Mouse (Mus musculus) gastrocnemius, postnatal 10 days (tissue): Measurements from ENCODE around the gene Exoc3. TPM values are rescaled to one million over a fixed set of nuclear protein-coding genes. Genes with fewer than 3 reads are reported as not detected.

Source experiments
- DNase-seq: peaks from one replicate; pipeline ENCODE4 v3.0.0; 2021; ENCODE audit warnings: mixed read lengths
- long read RNA-seq, 2 experiments: library from polyadenylated mRNA; stranded (forward); transcript quantifications; one replicate each; pipeline ENCODE4 v2.0.0; 2021
- total RNA-seq, 2 experiments: library from RNA; stranded (reverse); gene quantifications; 2 replicates each; pipeline ENCODE4 v1.2.3; 2021

Exoc3 gene
- total RNA-seq, result 10 to 100 TPM; 30.8 to 36.1 TPM
- long read RNA-seq, experiment 1, full-length matches to known transcripts, result 57 of 83 reads
- long read RNA-seq, experiment 1, partial matches to known transcripts, result 8 of 83 reads
- long read RNA-seq, experiment 1, other reads (novel, unspliced or antisense), result 18 of 83 reads
- long read RNA-seq, experiment 2, full-length matches to known transcripts, result 33 of 47 reads
- long read RNA-seq, experiment 2, partial matches to known transcripts, result 7 of 47 reads
- long read RNA-seq, experiment 2, other reads (novel, unspliced or antisense), result 7 of 47 reads

- peak; percentile 89 for DNase-seq
Observed at GRCm38 (mm10) chr13:74208317-74208985, at the start of gene Exoc3. Exoc3 (minus strand) TSS chr13:74208732.

DNA sequence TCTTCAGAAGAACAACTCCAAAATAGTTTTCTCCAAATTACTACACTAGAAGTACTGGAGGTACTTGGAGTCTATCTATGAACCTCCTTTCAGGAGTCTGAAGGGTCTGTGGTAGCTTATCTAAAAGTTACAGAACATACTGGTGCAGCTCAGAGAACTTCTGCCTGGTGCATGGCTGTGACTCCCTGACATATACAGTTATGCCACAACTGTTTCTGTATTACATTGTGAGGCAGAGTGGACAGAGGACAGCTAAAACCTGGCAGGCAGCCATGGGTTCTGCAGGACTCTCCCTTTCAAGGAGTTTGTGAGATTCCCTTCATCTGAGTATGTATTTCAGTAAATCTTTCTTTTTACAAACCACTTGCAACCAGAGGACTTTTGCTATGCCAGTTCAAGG, 38.0 kb upstream of the Exoc3 start:
- peak; percentile 20 for DNase-seq

- DNase-seq, result no peak
Observed at GRCm38 (mm10) chr13:74245899-74246231, 37.3 kb upstream of the Exoc3 start.

DNA sequence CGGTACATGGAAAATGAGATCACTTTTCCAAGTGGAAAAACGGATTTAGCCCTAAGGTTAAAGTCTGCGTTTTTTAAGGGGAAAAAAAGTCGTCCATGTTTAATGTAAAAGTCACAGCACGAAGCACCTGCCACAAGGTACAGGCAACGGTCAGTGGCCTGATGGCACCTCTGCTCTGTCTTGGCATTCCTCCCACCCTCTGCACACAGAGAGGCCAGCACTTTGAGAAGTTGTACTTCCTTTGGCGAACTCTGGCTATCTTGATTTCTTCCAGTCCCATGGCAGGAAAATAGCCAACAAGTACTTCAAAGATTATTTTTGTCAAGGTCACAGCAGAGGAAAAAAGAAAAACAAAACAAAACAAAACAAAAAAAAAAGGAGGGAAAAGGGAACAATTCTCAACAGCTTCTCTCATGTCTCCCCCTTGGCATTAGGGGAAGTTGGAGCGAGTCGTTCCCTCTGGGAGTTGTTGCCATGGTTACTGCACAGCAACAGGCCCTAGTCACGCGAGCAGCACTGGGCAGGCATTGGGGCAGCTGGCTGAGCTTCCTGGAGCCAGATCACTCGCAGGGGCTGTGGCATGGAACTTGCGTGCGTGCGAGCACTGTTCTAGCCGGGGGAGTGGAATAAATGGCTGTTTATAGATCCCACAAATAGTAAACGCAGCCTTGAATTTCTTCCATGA, 36.8 kb upstream of the Exoc3 start:
- peak; percentile 62 for DNase-seq

- DNase-seq, result no peak
Observed at GRCm38 (mm10) chr13:74237574-74237973, 29.0 kb upstream of the Exoc3 start.

DNA sequence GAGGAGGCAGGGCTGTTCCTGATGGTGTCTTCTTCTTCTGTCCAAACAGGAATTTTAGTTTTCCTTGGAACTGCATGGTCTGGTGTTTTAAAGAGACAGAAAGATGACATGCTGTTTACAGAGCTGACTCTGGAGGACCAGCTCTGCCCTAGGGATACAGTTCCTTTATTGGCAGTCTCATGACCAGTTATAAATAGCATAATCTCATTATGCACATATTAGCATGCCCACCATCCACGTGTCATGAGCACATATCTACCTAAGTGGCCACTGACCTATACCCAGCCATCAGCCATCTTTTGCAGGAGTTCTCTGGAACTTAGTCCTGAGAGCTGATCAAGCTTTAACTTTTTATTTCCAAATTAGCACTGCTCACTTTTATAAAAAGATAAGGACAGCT, 12.1 kb upstream of the Exoc3 start:
- no peak for DNase-seq

- DNase-seq, result no peak
Observed at GRCm38 (mm10) chr13:74218441-74218840, 9.9 kb upstream of the Exoc3 start.

GRCm38 (mm10) chr13:74208986-74209345, 434 bp upstream of the Exoc3 start:
- DNase-seq, result no peak

DNA sequence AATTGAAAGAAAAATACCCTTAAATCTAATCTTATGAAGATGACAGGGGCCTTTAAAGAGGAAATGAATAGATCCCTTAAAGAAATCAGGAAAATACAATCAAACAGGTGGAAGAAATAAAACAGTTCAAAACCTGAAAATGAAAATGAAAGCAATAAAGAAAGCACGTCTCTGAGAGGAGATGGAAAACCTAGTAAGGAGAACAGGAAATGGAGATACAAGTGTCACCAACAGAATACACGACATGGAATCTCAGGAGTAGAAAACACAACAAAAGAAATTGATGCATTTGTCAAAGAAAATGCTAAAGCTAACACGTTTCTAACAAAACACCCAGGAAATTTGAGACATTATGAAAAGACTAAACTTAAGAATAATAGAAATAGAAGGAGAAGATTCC, 12.1 kb downstream of the Exoc3 start:
- DNase-seq, result no peak

- no peak for DNase-seq
Observed at GRCm38 (mm10) chr13:74192613-74193012, 15.9 kb downstream of the Exoc3 start.

GRCm38 (mm10) chr13:74183011-74183695, 25.4 kb downstream of the Exoc3 start:
- no peak for DNase-seq

- no peak for DNase-seq
Observed at GRCm38 (mm10) chr13:74172036-74172435, 36.5 kb downstream of the Exoc3 start.

DNA sequence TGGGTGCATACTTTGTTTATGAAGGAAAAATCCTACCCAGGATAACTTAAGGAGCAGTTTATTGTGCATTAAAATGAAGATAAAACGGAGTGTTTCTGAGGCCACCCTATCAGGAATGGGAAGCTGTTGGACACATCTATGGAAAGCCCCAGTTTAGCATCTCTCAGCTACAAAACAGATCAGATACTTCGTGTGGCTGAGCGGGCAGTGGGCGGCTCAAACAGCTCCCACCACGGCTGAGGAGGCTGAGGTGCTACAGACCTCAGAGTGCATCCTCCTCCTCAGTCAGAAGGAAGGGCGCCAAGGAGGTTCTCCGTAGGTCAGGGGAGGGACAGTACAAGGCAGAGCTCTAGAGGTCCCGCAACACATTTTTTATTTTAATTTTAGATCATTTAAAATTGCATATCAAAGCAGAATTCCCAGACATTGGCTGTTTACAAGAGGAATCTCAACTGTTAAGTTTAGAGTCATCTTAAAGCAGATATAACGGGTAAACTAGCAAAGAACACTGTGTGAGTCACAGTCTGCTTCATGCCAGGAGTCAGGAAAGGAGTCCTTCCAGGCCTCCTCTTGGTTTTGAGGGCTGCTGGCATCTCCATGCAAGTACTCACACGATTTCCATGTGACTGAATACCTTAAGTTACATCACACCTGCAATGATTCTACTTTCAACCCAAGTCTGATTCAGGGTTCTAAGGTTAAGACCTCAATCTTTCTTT, 38.9 kb downstream of the Exoc3 start:
- DNase-seq, result no peak

DNA sequence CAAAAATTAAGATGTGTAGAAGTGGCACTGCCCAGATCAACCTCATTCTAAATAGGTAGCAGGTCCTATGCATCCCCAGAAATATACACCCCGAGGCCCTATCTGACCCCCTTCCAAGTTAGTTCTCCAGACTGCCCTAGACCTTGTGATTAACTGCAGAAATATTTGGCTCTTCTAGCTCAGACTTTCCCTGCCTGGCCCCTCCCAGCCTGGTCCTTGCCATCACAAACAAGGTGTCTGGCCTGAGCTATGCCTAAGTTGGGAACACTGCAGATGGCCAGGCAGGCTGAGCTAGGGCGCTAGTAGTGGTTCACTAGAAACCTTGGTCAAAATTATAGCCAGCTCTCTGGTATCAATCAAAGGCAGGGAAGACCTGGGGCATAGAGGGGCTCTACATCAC, 41.0 kb downstream of the Exoc3 start:
- no peak for DNase-seq

DNA sequence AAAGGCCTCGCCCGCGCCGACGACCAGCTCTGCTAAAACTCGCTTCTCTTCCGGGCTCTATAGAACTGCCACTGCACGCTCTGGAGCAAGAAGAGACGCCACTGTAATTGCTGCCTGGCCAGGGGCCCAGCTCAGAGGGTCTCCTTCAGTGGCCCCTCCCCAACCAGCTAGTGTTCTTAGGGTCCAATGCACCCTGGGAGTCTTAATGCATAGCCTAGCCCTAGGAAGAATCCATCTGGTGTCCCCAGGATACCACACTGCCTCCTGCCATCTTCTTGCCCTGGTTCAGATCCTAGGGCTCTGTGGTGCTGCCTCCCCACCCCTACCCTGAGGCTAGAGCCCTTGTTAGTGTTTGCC, 41.5 kb downstream of the Exoc3 start:
- DNase-seq, result no peak

DNA sequence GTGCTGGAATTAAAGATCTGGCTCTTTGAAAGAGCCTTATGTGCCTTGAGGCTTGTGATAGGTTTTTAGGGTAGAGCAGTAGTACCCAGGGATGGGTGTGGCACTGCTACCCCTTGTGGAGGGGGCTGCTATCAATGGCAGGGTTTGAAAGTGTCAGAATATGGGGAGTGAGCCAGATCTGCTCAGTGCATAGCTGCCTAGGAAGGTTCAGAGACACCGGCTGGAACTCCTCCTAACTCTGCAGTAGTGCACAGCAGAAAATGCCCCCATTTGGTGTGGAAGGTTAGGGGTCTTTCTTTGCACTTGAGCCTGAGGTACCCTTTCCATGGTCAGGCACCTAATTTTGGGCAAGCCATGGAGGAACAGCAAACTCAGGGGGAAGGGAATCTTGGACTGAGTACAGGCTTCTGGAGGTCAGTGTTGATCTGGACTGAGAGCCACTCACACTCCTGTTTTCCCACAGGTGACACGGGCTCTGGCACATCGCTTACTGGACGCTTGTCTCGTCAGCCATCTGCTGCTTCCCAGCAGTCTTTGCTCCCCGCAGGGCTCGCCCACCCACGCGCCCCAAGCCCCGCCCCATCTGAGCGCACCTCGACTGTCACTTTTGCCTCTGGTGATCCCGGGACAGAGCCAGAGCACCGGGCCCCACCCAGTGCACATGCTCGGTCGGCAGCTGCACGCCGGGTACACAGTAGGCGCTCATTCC, 42.0 kb downstream of the Exoc3 start:
- peak; percentile 45 for DNase-seq

GRCm38 (mm10) chr13:74147327-74147726, 61.2 kb downstream of the Exoc3 start:
- no peak for DNase-seq

DNA sequence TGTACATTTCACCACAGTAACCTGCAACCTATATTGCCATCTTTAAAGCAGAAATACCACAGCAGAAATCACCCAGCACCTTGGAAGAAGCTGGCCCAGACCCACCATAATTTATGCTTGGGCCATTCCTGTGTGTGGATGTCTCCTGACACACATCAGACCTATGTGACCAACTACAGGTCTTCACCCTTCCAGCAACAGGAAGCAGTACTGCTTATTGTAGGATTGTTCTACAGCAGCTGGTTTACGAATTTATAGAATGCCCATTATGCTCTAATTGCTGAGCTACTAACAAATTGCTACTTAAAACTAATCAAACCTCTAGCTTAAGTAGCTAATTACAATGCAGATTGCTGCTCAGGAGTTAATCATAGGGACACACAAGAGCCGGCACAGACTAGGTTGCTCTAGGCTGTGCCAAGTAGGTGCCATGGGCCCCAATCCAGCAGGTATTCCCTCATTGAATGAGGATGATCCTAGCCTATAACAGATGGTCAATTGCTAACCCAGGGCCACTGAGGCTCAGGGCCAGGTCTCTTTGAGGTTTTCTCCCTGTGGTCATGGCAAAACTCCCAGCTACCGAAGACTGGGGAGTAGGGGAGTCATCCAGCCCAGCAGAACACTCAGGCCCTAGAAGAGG, 62.4 kb downstream of the Exoc3 start:
- DNase-seq, result no peak

DNA sequence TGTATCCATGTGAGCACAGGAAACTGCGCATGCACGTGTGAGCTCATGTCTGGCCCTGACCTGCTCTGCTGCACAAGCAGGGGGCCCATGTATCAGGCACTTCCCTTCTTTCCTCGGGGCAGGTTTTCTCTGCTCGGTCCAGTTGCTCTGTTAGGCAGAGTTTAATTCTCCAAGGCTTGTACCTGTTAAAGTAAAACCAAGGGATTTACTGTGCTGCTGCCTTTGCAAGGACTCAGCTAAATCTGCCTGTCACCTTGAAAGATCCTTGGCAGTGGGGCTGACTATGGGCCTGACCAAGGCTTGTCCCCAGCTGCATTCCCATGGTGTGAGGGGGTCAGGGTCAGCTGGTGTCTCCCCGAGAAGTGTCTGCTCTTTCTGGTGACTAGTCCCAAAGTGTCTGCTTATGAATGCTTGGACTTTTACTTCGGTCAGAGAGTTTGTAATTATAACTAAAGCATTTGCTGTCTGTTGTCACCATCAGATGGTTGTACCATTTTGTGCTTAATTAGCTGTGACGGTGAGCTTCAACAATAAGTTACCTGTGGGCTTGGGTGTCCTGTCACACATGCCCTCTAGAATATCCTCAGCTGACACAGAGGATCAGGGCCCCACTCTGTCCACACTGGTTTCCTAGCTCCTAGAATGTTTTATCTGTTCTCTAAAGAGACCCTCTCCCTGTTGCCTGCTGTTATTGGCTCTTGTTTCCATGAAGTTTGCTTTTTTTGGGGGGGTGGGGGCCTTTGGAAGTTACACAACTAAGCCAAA, 64.2 kb downstream of the Exoc3 start:
- DNase-seq, result no peak

GRCm38 (mm10) chr13:74143282-74143681, 65.2 kb downstream of the Exoc3 start:
- DNase-seq, result no peak

DNA sequence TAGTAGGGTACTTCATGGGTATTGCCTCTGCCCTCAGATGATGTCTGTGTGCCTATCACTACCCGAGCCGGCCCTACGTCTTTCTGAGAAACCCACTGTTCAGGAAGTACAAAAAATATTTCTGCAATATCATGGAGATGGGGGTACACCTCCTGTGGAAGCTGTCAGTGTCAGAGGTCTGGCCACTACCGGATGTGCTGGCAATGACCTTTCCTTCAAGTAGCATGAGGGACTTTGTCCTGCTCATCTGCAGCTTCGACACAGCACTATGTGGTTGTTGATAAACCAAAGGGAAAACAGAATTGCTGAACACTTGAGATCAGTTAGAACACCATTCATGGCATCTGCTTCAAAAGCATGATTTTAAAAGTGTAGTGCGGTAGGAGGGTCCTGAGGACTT, 67.7 kb downstream of the Exoc3 start:
- no peak for DNase-seq
